Mouse (Mus musculus): Measurements from ENCODE around the gene Pkib. TPM values are rescaled to one million over a fixed set of nuclear protein-coding genes. Genes with fewer than 3 reads are reported as not detected.

Pkib gene
- not detected in 2 replicates for polyA plus RNA-seq (2012)

DNA sequence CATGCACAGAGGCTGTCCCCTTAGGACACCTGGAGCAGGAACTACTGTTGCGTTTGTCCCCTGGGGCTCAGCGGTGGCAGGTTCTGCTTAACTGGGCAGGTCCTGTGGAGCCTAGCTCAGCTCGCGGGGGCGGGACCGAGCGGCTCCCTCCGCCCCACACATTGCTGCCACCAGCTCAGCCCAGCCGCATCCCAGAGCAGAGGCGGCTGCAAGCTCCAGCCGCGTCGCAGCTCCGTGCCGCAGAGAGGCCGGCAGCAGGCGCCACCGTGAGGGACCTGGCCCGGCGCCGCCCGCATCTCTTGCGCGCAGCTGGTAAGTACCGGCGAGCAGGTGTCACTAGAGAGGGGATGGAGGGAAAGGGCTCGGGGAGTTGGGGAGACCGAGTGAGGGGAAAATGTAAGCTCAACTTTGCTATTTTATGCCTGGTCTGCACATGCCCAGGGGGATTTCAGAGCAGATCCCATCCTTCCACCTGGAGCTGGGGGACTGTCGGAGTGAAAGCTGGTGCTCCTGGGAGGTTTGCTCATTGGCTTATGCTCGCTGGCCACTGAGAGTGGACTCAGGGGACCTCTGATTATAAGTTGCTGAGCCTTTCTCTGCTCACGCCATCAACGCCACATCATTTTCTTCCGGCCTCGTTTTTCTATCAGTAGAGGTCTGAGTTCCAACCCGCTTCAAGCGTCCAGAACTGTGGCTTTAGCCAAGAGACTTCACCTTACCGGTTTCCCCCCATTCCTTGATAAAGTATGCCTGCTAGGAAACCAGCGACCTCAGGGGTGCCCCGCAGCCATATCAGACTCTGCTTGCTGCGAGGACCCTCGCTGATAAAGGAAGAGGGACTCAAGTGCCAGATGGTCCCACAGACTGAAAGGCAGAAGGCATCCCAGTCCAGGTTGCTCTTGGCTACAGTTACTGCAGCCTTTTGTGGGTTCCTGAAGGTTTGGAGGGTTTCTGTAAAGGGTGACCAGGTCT, at the start of gene Pkib:
Pkib (plus strand) TSS at position 86 of the 972 bp plus-strand sequence.
- TF ChIP-seq GATA1 (IDR thresholded peaks at IDR 0.05; ENCODE audit: low read length), result no peak

- no peak for TF ChIP-seq GATA1 (IDR thresholded peaks at IDR 0.05; ENCODE audit: low read length)
Observed at GRCm38 (mm10) chr10:57583927-57584326, 47.9 kb upstream of the Pkib start.

DNA sequence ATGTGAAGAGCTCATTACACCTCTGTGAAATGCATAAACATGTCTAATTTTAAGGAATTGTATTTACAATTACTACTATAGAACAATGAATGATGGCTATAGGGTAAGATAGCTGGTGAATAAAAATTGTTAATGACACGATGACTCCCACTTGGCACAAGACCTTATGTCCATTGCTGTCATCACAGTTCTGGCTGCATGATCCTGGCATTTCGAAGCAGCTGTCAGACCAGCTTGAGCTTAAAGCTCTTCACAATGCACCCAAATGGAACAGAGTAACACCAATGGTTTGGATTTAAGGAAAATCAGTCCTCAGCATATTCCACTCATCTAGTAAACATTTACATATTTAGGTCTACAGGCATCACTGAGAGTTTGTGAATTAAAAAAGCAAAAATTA, 37.5 kb upstream of the Pkib start:
- no peak for TF ChIP-seq GATA1 (IDR thresholded peaks at IDR 0.05; ENCODE audit: low read length)

DNA sequence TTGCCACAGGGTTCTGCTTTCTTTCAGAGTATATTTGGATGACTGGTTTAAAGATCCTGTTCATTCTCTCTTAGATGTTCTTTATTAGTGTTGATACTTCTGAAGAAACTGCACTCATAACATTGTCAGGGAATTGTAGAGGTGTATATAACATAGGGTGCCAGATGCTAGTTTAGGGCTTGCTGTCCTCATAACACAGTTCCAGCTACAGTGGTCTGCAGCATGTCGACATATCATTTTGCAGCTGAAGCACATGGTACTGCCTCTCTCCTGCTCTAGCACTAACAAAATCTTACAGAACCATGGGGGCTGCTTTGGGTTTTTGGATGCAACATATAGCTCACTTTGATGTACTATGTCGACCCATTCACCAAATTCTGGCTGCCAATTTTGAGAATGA, 34.6 kb upstream of the Pkib start:
- no peak for TF ChIP-seq GATA1 (IDR thresholded peaks at IDR 0.05; ENCODE audit: low read length)

- no peak for TF ChIP-seq GATA1 (IDR thresholded peaks at IDR 0.05; ENCODE audit: low read length)
Observed at GRCm38 (mm10) chr10:57602951-57603350, 28.8 kb upstream of the Pkib start.

- no peak for TF ChIP-seq GATA1 (IDR thresholded peaks at IDR 0.05; ENCODE audit: low read length)
Observed at GRCm38 (mm10) chr10:57623311-57623710, 8.5 kb upstream of the Pkib start.

DNA sequence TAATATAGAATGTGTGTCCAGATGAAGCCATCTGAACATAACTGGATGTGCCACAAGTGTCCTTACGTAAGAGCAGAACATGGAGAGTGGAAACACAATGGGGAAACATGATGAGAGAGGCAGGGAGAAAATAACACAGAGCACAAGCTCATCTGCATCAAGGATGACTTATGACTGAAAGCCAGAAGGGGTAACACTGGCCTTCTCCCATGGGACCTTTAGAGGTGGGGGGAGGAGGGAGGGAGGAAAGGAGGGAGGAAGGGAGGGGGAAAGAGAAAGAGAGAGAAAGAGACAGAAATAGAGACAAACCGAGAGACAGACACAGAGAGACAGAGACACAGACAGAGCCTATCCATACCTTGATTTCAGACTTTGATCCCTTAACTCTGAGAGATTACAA, 4.0 kb upstream of the Pkib start:
- TF ChIP-seq GATA1 (IDR thresholded peaks at IDR 0.05; ENCODE audit: low read length), result no peak

GRCm38 (mm10) chr10:57630557-57630956, 1.2 kb upstream of the Pkib start:
- TF ChIP-seq GATA1 (IDR thresholded peaks at IDR 0.05; ENCODE audit: low read length), result no peak

DNA sequence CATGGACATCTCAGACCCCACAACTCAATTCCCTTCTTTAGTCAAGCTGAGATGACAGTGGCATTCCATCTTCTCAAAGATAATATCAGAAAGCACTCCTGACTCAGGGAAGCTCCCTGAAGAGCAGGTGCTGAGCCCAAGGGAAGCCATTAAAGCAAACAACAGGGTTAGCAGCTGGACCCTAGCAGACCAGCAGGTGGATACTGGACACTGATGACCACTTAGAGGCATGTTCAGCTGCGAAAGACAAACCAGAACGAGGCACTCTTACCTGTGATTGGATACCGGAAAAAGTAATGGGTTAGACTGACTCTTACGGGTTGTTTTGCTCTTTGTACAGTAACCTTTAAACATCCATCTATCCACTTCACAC, 1.1 kb downstream of the Pkib start:
- TF ChIP-seq GATA1 (IDR thresholded peaks at IDR 0.05; ENCODE audit: low read length), result no peak

GRCm38 (mm10) chr10:57636970-57637369, 5.2 kb downstream of the Pkib start:
- no peak for TF ChIP-seq GATA1 (IDR thresholded peaks at IDR 0.05; ENCODE audit: low read length)

DNA sequence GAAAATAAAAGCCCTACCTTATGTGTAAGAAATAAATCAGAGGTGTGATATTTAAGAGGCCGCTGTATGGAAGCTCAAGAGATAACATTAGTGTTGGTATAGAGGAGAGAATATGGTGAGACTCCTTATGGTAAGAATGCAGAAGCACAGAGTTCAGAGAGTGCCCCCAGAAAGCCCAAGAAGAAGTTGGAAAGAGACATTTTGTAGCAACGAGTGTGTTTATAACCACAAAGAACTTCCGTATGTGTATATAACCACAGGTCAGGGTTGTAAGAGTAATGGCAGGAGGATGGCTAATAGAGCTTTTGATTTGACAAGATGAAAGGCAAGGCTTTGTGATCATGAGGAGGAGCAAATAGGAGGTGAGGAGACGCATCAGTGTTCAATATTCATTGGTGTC, 6.5 kb downstream of the Pkib start:
- no peak for TF ChIP-seq GATA1 (IDR thresholded peaks at IDR 0.05; ENCODE audit: low read length)

- TF ChIP-seq GATA1 (IDR thresholded peaks at IDR 0.05; ENCODE audit: low read length), result no peak
Observed at GRCm38 (mm10) chr10:57639540-57639939, 7.8 kb downstream of the Pkib start.

DNA sequence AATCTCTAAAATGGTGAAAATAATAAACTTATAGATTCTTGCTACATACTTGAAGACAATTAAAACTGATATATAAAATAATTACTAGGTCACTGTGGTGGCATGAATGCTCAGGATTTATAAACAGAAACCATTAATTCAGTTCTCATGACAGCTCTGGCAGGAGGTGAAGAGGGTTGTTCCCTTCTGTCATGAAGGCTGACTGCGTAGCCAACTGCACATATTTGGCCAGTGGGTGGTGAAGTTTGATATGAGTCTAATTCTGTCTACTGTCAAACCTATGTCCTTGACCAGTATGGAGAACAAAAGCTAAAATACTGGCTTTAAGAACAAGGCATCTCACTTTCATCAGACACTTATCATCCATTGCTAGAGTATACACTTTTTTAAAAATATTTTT, 21.5 kb downstream of the Pkib start:
- no peak for TF ChIP-seq GATA1 (IDR thresholded peaks at IDR 0.05; ENCODE audit: low read length)

GRCm38 (mm10) chr10:57660505-57660904, 28.7 kb downstream of the Pkib start:
- no peak for TF ChIP-seq GATA1 (IDR thresholded peaks at IDR 0.05; ENCODE audit: low read length)

DNA sequence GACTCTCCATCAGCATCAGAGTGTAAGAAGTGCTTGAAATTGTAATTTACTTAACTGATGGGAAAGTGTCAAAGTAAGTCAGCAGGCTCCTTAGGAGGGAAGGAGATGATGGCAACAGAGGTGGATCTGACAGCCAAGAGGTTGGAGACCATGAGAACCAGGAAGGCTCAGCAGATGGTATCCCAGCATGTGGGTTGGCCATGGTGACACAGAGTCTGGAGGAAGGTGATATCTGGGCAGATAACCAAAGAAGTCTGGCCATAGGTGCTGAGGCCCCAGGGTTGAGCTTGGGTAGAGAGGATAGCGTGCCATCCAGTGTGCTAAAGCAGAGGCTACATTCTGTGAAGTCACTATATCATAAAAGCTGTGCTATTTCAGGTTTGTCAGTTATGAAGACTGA, 32.0 kb downstream of the Pkib start:
- no peak for TF ChIP-seq GATA1 (IDR thresholded peaks at IDR 0.05; ENCODE audit: low read length)

DNA sequence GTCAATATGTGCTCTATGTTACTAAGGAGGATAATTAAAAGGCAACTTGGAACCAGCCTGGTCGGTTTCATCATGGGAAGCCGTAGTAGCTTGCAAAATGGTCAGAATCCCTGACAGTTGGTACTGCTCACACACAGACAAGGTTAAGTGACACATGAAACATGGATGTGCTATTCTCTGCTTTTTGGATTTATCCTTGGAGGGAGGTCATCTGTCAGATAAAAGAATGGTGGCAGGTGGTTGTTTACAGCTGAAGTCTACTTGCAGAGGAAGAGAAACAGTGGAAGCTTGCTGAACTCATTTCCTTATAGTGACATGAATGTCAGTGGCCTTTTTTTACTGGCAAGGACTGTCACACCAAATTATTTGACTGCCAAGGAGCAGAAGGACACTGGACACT, 32.5 kb downstream of the Pkib start:
- no peak for TF ChIP-seq GATA1 (IDR thresholded peaks at IDR 0.05; ENCODE audit: low read length)

GRCm38 (mm10) chr10:57675740-57676139, 44.0 kb downstream of the Pkib start:
- no peak for TF ChIP-seq GATA1 (IDR thresholded peaks at IDR 0.05; ENCODE audit: low read length)

All from G1E-ER4 (cell line).